In genomic region chr13:112220184-112220583, GRCm38 (mm10) we compare ENCODE assay signal across 19 mouse cellular contexts.
"Had no signal": no experiment of that assay in that cellular context is flagged by ENCODE, and none has a peak within 500 bp of the region (broad histone marks: within the 10 kb centered on the region; RNA-seq: fewer than 3 reads in every experiment).

No protein-coding gene starts in this region.

- DNase-seq: liver, postnatal 0 days; lung, adult 2 months; lung, postnatal 14 days; lung, postnatal 36 days; retina, postnatal 1 day; right cerebral cortex, adult 18-20 months; right cerebral cortex, postnatal 25 days; right cerebral cortex, postnatal 4 days; spleen, adult 18-20 months; thymus, adult 18-20 months; thymus, postnatal 14 days; thymus, postnatal 36 days had no signal

- H3K36me3 ChIP-seq: lung, embryonic 15.5 days; midbrain, embryonic 13.5 days; midbrain, embryonic 15.5 days; neural tube, embryonic 12.5 days had no signal

- H3K4me2 ChIP-seq: lung, embryonic 15.5 days; midbrain, embryonic 13.5 days; midbrain, embryonic 15.5 days; neural tube, embryonic 12.5 days had no signal

- H3K27me3 ChIP-seq: lung, embryonic 15.5 days; megakaryocyte, embryonic 14.5 days; midbrain, embryonic 13.5 days; midbrain, embryonic 15.5 days; neural tube, embryonic 12.5 days had no signal

- H3K9me3 ChIP-seq: lung, embryonic 15.5 days; neural tube, embryonic 12.5 days had no signal

- H3K9ac ChIP-seq: liver, postnatal 0 days; lung, embryonic 15.5 days; midbrain, embryonic 13.5 days; midbrain, embryonic 15.5 days; neural tube, embryonic 12.5 days had no signal

- H3K4me1 ChIP-seq: lung, embryonic 15.5 days; megakaryocyte, embryonic 14.5 days; midbrain, embryonic 15.5 days; neural tube, embryonic 12.5 days had no signal

- H3K4me3 ChIP-seq: lung, embryonic 15.5 days; megakaryocyte, embryonic 14.5 days; midbrain, embryonic 13.5 days; midbrain, embryonic 15.5 days; neural tube, embryonic 12.5 days had no signal

- H3K27ac ChIP-seq: lung, embryonic 15.5 days; macrophage; midbrain, embryonic 13.5 days; midbrain, embryonic 15.5 days; neural tube, embryonic 12.5 days had no signal

- ATAC-seq: liver, postnatal 0 days; lung, postnatal 0 days; midbrain, embryonic 13.5 days; midbrain, embryonic 15.5 days had no signal
